Mouse (Mus musculus): ENCODE results near the gene Cyp2c55.

Gene Cyp2c55

DNA sequence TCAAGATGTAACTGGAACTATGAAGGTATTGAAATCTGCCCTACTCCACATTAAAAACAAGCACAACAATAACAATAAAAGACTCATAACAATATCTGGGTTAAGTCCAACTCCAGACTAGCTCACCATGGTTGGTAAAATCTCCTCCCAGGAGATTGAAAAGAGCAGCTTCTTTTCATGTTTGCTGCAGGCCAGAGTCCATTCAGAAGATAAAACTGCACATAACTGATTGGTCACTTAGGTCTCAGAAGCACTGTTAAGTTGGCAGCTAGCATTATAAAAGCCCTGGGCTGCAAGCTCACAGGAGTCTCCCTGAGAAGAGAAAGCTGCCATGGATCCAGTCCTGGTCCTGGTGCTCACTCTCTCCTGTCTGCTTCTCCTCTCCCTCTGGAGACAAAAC lies at the start of gene Cyp2c55:
Cyp2c55 (plus strand) TSS at position 305 of the 400 bp plus-strand sequence.
- DNase-seq (ENCODE audit: inconsistent age in 2 of 2, low spot score in 1 of 2): no peak

GRCm38 (mm10) chr19:38970741-38971140 lies 36.1 kb upstream of the Cyp2c55 start:
- no peak for DNase-seq (ENCODE audit: inconsistent age in 2 of 2, low spot score in 1 of 2)

GRCm38 (mm10) chr19:38972581-38972980 lies 34.2 kb upstream of the Cyp2c55 start:
- DNase-seq (ENCODE audit: inconsistent age in 2 of 2, low spot score in 1 of 2): no peak

DNA sequence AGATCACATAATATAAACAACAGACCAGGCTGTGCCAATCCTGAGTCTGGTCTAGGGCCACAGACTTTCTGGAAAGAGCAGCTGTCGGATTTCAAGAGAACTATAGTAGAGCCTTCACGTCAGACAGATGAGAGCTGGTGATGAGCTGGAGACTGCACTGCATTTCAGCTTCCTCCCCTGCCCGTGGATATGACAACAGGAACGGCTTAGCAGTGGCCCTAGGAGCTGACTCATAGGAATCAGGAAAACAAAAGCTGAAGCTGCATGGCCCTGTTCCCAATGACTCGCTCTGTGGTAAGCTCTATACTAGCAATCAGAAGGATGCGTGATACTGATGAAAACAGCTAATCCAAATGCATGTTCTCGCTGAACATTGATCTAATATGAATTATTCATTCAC lies 33.2 kb upstream of the Cyp2c55 start:
- peak; percentile 13 to 58 for DNase-seq (ENCODE audit: inconsistent age in 2 of 2, low spot score in 1 of 2)

- no peak for DNase-seq (ENCODE audit: inconsistent age in 2 of 2, low spot score in 1 of 2)
Observed at GRCm38 (mm10) chr19:38976269-38976668, 30.6 kb upstream of the Cyp2c55 start.

- peak; percentile 38 to 83 for DNase-seq (ENCODE audit: inconsistent age in 2 of 2, low spot score in 1 of 2)
Observed at GRCm38 (mm10) chr19:38981966-38982365, 24.9 kb upstream of the Cyp2c55 start.

- no peak for DNase-seq (ENCODE audit: inconsistent age in 2 of 2, low spot score in 1 of 2)
Observed at GRCm38 (mm10) chr19:38998248-38998647, 8.6 kb upstream of the Cyp2c55 start.

DNA sequence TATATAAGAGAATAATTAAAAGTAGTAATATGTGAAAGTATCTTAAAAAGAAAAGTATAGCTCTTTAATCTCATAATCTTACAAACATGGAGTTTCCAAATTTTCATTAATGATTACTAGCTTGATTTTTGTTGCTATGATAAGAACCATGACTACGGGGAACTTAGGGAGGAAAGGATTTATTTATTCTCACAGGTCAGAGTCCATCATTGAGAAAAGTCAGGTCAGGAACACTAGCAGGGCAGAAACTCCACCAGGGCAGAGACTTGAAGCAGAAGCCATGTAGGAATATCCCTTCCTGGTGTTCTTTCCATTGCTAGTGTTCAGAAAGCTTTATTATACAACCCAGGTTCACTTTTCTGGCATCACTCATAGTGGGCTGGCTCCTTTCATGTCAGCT lies 8.1 kb upstream of the Cyp2c55 start:
- DNase-seq (ENCODE audit: inconsistent age in 2 of 2, low spot score in 1 of 2): no peak

DNA sequence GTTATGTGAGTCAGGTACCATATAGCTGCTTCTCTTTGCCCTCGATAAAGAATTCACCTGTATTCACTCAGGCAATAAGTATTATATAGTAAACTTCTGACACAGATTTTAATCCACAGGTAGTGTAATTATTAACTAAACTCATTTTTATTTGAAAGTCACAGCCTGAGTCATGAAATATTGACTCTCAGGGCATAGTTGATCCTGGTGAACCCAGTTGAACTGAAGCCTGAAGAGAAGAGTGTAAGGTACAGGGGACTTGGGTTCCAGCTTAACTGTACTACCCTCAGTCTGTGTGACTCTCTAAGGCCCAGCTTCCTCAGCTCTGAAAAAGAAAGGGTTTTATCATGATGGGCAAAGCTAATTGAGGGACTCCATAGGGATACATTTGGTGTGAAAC lies 1.7 kb upstream of the Cyp2c55 start:
- DNase-seq (ENCODE audit: inconsistent age in 2 of 2, low spot score in 1 of 2): no peak

- no peak for DNase-seq (ENCODE audit: inconsistent age in 2 of 2, low spot score in 1 of 2)
Observed at GRCm38 (mm10) chr19:39057928-39058327, 51.1 kb downstream of the Cyp2c55 start.

- DNase-seq (ENCODE audit: inconsistent age in 2 of 2, low spot score in 1 of 2): no peak
Observed at GRCm38 (mm10) chr19:39060719-39061118, 53.9 kb downstream of the Cyp2c55 start, which contains the start of gene Cyp2c65. Gene Cyp2c65, plus strand, starts transcription at chr19:39061015.
